13 mouse cellular contexts compared by ENCODE assay signal in the genomic region with DNA sequence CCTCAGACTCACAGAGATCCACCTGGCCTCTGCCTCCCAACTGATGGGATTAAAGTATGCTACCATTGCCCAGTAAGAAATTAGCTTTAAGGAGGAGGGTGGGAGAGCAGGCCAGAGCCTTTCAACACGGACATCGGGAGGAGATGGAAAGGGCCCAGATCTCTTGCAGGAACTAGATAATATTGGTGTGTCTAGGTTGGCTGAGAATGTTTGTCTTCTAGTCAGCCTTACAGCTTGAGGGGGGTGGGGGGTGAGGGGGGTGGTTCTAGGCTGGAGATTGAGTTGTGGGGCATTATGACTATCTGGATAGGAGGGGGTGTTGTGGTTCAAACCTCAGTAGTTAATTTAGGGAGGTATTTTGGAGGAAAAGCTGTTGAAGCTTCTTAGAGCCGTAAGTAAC. TPM values are rescaled to one million over a fixed set of nuclear protein-coding genes. Genes with fewer than 3 reads are reported as not detected.
DNase-seq lines count a peak whose midpoint lies in the region; ATAC-seq and TF ChIP-seq lines count a peak whose summit lies in the region.
"Had no signal": no experiment of that assay in that cellular context is flagged by ENCODE, and none has a peak within 500 bp of the region (broad histone marks: within the 10 kb centered on the region; RNA-seq: fewer than 3 reads in every experiment).

No protein-coding gene starts in this region.

- peaks cover 15% of the 10 kb centered on the region for H3K36me3 ChIP-seq in embryonic facial prominence, embryonic 12.5 days
- H3K36me3 ChIP-seq in embryonic facial prominence, embryonic 10.5 days (replicated peaks), result peaks cover 23% of the 10 kb centered on the region
- H3K36me3 ChIP-seq in G1E (replicated peaks), result peaks cover 13% of the 10 kb centered on the region
- peaks cover 18% of the 10 kb centered on the region for H3K36me3 ChIP-seq in hindbrain, embryonic 13.5 days
- H3K36me3 ChIP-seq in midbrain, embryonic 13.5 days, result peaks cover 17% of the 10 kb centered on the region

- H3K4me2 ChIP-seq in embryonic facial prominence, embryonic 12.5 days (replicated peaks), result 0 out of 2 replicates have a peak overlapping the region, but pooled peaks have one; percentile 9
- peak overlapping the region; percentile 86 for H3K4me2 ChIP-seq in hindbrain, embryonic 13.5 days
- H3K4me2 ChIP-seq in midbrain, embryonic 13.5 days (replicated peaks), result peak overlapping the region; percentile 87

- H3K4me1 ChIP-seq in embryonic facial prominence, embryonic 12.5 days, result peaks cover 19% of the 10 kb centered on the region
- peaks cover 22% of the 10 kb centered on the region for H3K4me1 ChIP-seq in embryonic facial prominence, embryonic 10.5 days
- H3K4me1 ChIP-seq in G1E (ENCODE audit: insufficient read depth, low read depth, low read length), result peaks cover 62% of the 10 kb centered on the region
- peaks cover 36% of the 10 kb centered on the region for H3K4me1 ChIP-seq in hindbrain, embryonic 13.5 days (replicated peaks)
- H3K4me1 ChIP-seq in midbrain, embryonic 13.5 days (replicated peaks), result peaks cover 31% of the 10 kb centered on the region

- H3K4me3 ChIP-seq in embryonic facial prominence, embryonic 12.5 days, result no peak overlapping the region
- H3K4me3 ChIP-seq in embryonic facial prominence, embryonic 10.5 days, result no peak overlapping the region
- peak overlapping the region; percentile 33; the same call in 1 of the 2 replicates for H3K4me3 ChIP-seq in G1E (ENCODE audit: low read depth, low read length)
- H3K4me3 ChIP-seq in hindbrain, embryonic 13.5 days, result peak overlapping the region; percentile 19
- H3K4me3 ChIP-seq in midbrain, embryonic 13.5 days (replicated peaks), result peak overlapping the region; percentile 12; the same call in 1 of the 2 replicates

- H3K9ac ChIP-seq in embryonic facial prominence, embryonic 12.5 days, result no peak overlapping the region
- peak overlapping the region; percentile 63 for H3K9ac ChIP-seq in hindbrain, embryonic 13.5 days
- no peak overlapping the region for H3K9ac ChIP-seq in midbrain, embryonic 13.5 days (replicated peaks)

- ATAC-seq in embryonic facial prominence, embryonic 12.5 days (ENCODE audit: insufficient number of reproducible peaks, insufficient read depth, low FRiP score, low TSS enrichment), result no peak
- ATAC-seq in G1E (ENCODE audit: extremely low read depth, insufficient number of reproducible peaks, low FRiP score, poor library complexity, severe bottlenecking), result no peak
- ATAC-seq in hindbrain, embryonic 13.5 days (ENCODE audit: low FRiP score), result no peak
- no peak for ATAC-seq in midbrain, embryonic 13.5 days

- no peaks in the 10 kb centered on the region for H3K9me3 ChIP-seq in embryonic facial prominence, embryonic 12.5 days
- no peaks in the 10 kb centered on the region for H3K9me3 ChIP-seq in embryonic facial prominence, embryonic 10.5 days
- H3K9me3 ChIP-seq in G1E (replicated peaks), result peaks cover 4% of the 10 kb centered on the region
- no peaks in the 10 kb centered on the region for H3K9me3 ChIP-seq in hindbrain, embryonic 13.5 days
- H3K9me3 ChIP-seq in midbrain, embryonic 13.5 days, result no peaks in the 10 kb centered on the region
- H3K9me3 ChIP-seq: limb, embryonic 10.5 days had no signal

- no peak overlapping the region for H3K27ac ChIP-seq in embryonic facial prominence, embryonic 12.5 days
- H3K27ac ChIP-seq in embryonic facial prominence, embryonic 10.5 days (replicated peaks), result no peak overlapping the region
- no peak overlapping the region for H3K27ac ChIP-seq in hindbrain, embryonic 13.5 days
- H3K27ac ChIP-seq in midbrain, embryonic 13.5 days, result no peak overlapping the region
- H3K27ac ChIP-seq: limb, embryonic 10.5 days had no signal

- 93% methylated on average over 3 of the region's 3 CpGs for whole genome bisulfite sequencing in embryonic facial prominence, embryonic 12.5 days
- 89% methylated on average over 3 of the region's 3 CpGs for WGBS in embryonic facial prominence, embryonic 10.5 days
- 94% methylated on average over 3 of the region's 3 CpGs for WGBS in hindbrain, embryonic 13.5 days
- WGBS in midbrain, embryonic 13.5 days, result 91% methylated on average over 3 of the region's 3 CpGs

- no peak for DNase-seq in embryonic facial prominence, embryonic 10.5 days (ENCODE audit: low spot score)
- DNase-seq in G1E (ENCODE audit: low spot score), result no peak
- DNase-seq in thymus, postnatal 14 days, result no peak
- no peak for DNase-seq in thymus, adult 18-20 months
- DNase-seq in kidney, postnatal 25 days, result no peak
- DNase-seq: cerebellum, postnatal 36 days; heart, postnatal 14 days; kidney, adult 8-10 months; lung, postnatal 10 days had no signal

- no peaks in the 10 kb centered on the region for H3K27me3 ChIP-seq in embryonic facial prominence, embryonic 12.5 days
- no peaks in the 10 kb centered on the region for H3K27me3 ChIP-seq in embryonic facial prominence, embryonic 10.5 days (replicated peaks; ENCODE audit: low read depth, poor library complexity, severe bottlenecking)
- H3K27me3 ChIP-seq in G1E (ENCODE audit: insufficient read depth, low read length), result no peaks in the 10 kb centered on the region
- no peaks in the 10 kb centered on the region for H3K27me3 ChIP-seq in hindbrain, embryonic 13.5 days
- no peaks in the 10 kb centered on the region for H3K27me3 ChIP-seq in midbrain, embryonic 13.5 days

- TF ChIP-seq CTCF in G1E (IDR thresholded peaks at IDR 0.05; ENCODE audit: low read depth, low read length), result no peak

RNA-seq across cellular contexts. Expression of a gene that starts 2.2 kb away (rescaled TPM):
- 38.9 and 41.9 TPM in 2 replicates for polyA plus RNA-seq in embryonic facial prominence, embryonic 12.5 days (2016; fragmentation: Nextera tagmentation; extraction: Ambion mirVana)
- 23.8 and 26.8 TPM in 2 replicates for polyA plus RNA-seq in embryonic facial prominence, embryonic 10.5 days (2016; fragmentation: Nextera tagmentation; extraction: Ambion mirVana)
- total RNA-seq in G1E (2014; fragmentation: Nextera tagmentation) (47.6 and 65.5 TPM in 2 replicates), G1E (2017) (34.9 and 104 TPM in 2 replicates)
- 105 and 107 TPM in 2 replicates for polyA plus RNA-seq in G1E (2012)
- 82.8 and 87.3 TPM in 2 replicates for polyA plus RNA-seq in hindbrain, embryonic 13.5 days (2015; fragmentation: Nextera tagmentation; extraction: Ambion mirVana)
- 75.7 and 86.6 TPM in 2 replicates for polyA plus RNA-seq in midbrain, embryonic 13.5 days (2015; fragmentation: Nextera tagmentation; extraction: Ambion mirVana)

RNA-seq across cellular contexts. Expression of a gene that starts 17.2 kb away (rescaled TPM):
- 30.2 and 30.3 TPM in 2 replicates for polyA plus RNA-seq in embryonic facial prominence, embryonic 12.5 days (2016; fragmentation: Nextera tagmentation; extraction: Ambion mirVana)
- 26.1 and 29.1 TPM in 2 replicates for polyA plus RNA-seq in embryonic facial prominence, embryonic 10.5 days (2016; fragmentation: Nextera tagmentation; extraction: Ambion mirVana)
- total RNA-seq in G1E (2014; fragmentation: Nextera tagmentation) (3.5 and 4.0 TPM in 2 replicates), G1E (2017) (1.8 and 2.3 TPM in 2 replicates)
- polyA plus RNA-seq in G1E (2012), result 7.3 and 7.6 TPM in 2 replicates
- 75.1 and 86.5 TPM in 2 replicates for polyA plus RNA-seq in hindbrain, embryonic 13.5 days (2015; fragmentation: Nextera tagmentation; extraction: Ambion mirVana)
- 84.0 and 85.3 TPM in 2 replicates for polyA plus RNA-seq in midbrain, embryonic 13.5 days (2015; fragmentation: Nextera tagmentation; extraction: Ambion mirVana)

RNA-seq across cellular contexts. Expression of a gene that starts 32.9 kb away (rescaled TPM):
- polyA plus RNA-seq in embryonic facial prominence, embryonic 12.5 days (2016; fragmentation: Nextera tagmentation; extraction: Ambion mirVana), result 169 and 182 TPM in 2 replicates
- 146 and 152 TPM in 2 replicates for polyA plus RNA-seq in embryonic facial prominence, embryonic 10.5 days (2016; fragmentation: Nextera tagmentation; extraction: Ambion mirVana)
- total RNA-seq in G1E (2014; fragmentation: Nextera tagmentation) (9.9 and 10.6 TPM in 2 replicates), G1E (2017) (1.8 and 3.1 TPM in 2 replicates)
- polyA plus RNA-seq in G1E (2012), result 15.5 and 17.6 TPM in 2 replicates
- polyA plus RNA-seq in hindbrain, embryonic 13.5 days (2015; fragmentation: Nextera tagmentation; extraction: Ambion mirVana), result 99.2 and 104 TPM in 2 replicates
- polyA plus RNA-seq in midbrain, embryonic 13.5 days (2015; fragmentation: Nextera tagmentation; extraction: Ambion mirVana), result 102 and 115 TPM in 2 replicates

Comparison
In these comparisons a context has a peak if more than half of its experiments do, and no peak if none do; other contexts are left out.
1. H3K4me2 ChIP-seq: peak in every context shown above with its lines; median percentile 87 in midbrain, embryonic 13.5 days; 86 in hindbrain, embryonic 13.5 days; 9 in embryonic facial prominence, embryonic 12.5 days.
2. H3K4me3 ChIP-seq: peak in G1E (single experiment), hindbrain, embryonic 13.5 days (single experiment) and midbrain, embryonic 13.5 days (single experiment); none in embryonic facial prominence, embryonic 12.5 days (single experiment) and embryonic facial prominence, embryonic 10.5 days (single experiment).